Mouse (Mus musculus): ENCODE results near the gene Calm2. TPM values are rescaled to one million over a fixed set of nuclear protein-coding genes. Genes with fewer than 3 reads are reported as not detected.

Gene Calm2
- total and polyA plus RNA-seq, 3 experiments, result 203 to 604 (median 546) TPM

- no peak overlapping the region for H3K9ac ChIP-seq (ENCODE audit: insufficient read depth, low read depth)
- no peak for TF ChIP-seq MEF2A (IDR thresholded peaks at IDR 0.05; ENCODE audit: borderline replicate concordance, low read depth, low read length)
- TF ChIP-seq ZC3H11A (IDR thresholded peaks at IDR 0.05; ENCODE audit: low read depth, low read length), result no peak
- TF ChIP-seq NELFE (IDR thresholded peaks at IDR 0.05; ENCODE audit: low read depth, low read length), result no peak
- no peak for TF ChIP-seq USF1 (IDR thresholded peaks at IDR 0.05; ENCODE audit: low read depth, low read length)
- no peak for TF ChIP-seq MAFK (IDR thresholded peaks at IDR 0.05; ENCODE audit: insufficient replicate concordance, low read length)
- TF ChIP-seq UBTF (IDR thresholded peaks at IDR 0.05; ENCODE audit: low read depth, low read length), result no peak
- no peak for TF ChIP-seq IRF4 (IDR thresholded peaks at IDR 0.05; ENCODE audit: low read depth, low read length)
- no peak for TF ChIP-seq JUN (IDR thresholded peaks at IDR 0.05; ENCODE audit: insufficient read depth, low read depth, low read length)
- TF ChIP-seq POLR2A (IDR thresholded peaks at IDR 0.05; ENCODE audit: low read depth, low read length), result no peak
- TF ChIP-seq KAT2A (IDR thresholded peaks at IDR 0.05; ENCODE audit: insufficient replicate concordance, low read length), result no peak
- TF ChIP-seq ZMIZ1 (IDR thresholded peaks at IDR 0.05; ENCODE audit: low read depth, low read length), result no peak
- TF ChIP-seq JUND (conservative IDR thresholded peaks at IDR 0.05; ENCODE audit: low read depth, low read length), result no peak
- TF ChIP-seq MAZ (IDR thresholded peaks at IDR 0.05; ENCODE audit: low read depth, low read length), result no peak
Measured at GRCm38 (mm10) chr17:87474501-87474795, 27.7 kb upstream of the Calm2 start.

GRCm38 (mm10) chr17:87473736-87474500, 27.2 kb upstream of the Calm2 start:
- H3K36me3 ChIP-seq (replicated peaks in 1 of 2; ENCODE audit: control insufficient read depth in 1 of 2, insufficient read depth in 1 of 2, low read length in 1 of 2), result no peaks in the 10 kb centered on the region
- no peak overlapping the region for H3K4me3 ChIP-seq (replicated peaks in 1 of 3; ENCODE audit: low read depth in 2 of 3, low read length in 2 of 3, poor library complexity in 1 of 3)
- H3K4me2 ChIP-seq (ENCODE audit: insufficient read depth, low read depth, poor library complexity, severe bottlenecking), result no peak overlapping the region
- H3K9ac ChIP-seq (ENCODE audit: insufficient read depth, low read depth), result no peak overlapping the region
- no peaks in the 10 kb centered on the region for H3K79me2 ChIP-seq (replicated peaks; ENCODE audit: control insufficient read depth, extremely low read depth, insufficient read depth, poor library complexity, severe bottlenecking)
- dilution Hi-C loops (cut with MboI; ENCODE audit: extremely low pct_ligation_motif_present, extremely low pct_unique_long_range_greater_than_20kb, low sequenced_read_pairs) (no loop called here), in situ Hi-C loops (cut with MboI; ENCODE audit: low pct_ligation_motif_present, low pct_unique_long_range_greater_than_20kb, low sequenced_read_pairs) (no loop called here)
- no peak overlapping the region for H3K27ac ChIP-seq (ENCODE audit: insufficient read depth, low read depth)
- no peak for DNase-seq (ENCODE audit: extremely low read depth)
- no peaks in the 10 kb centered on the region for H3K9me3 ChIP-seq (replicated peaks; ENCODE audit: low read length)
- H3K27me3 ChIP-seq (replicated peaks), result no peaks in the 10 kb centered on the region
- TF ChIP-seq ZMIZ1 (IDR thresholded peaks at IDR 0.05; ENCODE audit: low read depth, low read length) (no peak), POLR2A (IDR thresholded peaks at IDR 0.05; ENCODE audit: low read depth, low read length) (no peak), MAZ (IDR thresholded peaks at IDR 0.05; ENCODE audit: low read depth, low read length) (no peak)
- peaks cover 2 to 6% of the 10 kb centered on the region in 2 experiments; a peak in 2 of 4 replicates for H3K4me1 ChIP-seq (ENCODE audit: control insufficient read depth in 1 of 2, insufficient read depth in 2 of 2)

More at GRCm38 (mm10) chr17:87474501-87474795, 27.7 kb upstream of the Calm2 start:
- H3K4me2 ChIP-seq (ENCODE audit: insufficient read depth, low read depth, poor library complexity, severe bottlenecking), result no peak overlapping the region
- H3K36me3 ChIP-seq (replicated peaks in 1 of 2; ENCODE audit: control insufficient read depth in 1 of 2, insufficient read depth in 1 of 2, low read length in 1 of 2), result no peaks in the 10 kb centered on the region
- H3K9me3 ChIP-seq (replicated peaks; ENCODE audit: low read length), result no peaks in the 10 kb centered on the region
- dilution Hi-C loops (cut with MboI; ENCODE audit: extremely low pct_ligation_motif_present, extremely low pct_unique_long_range_greater_than_20kb, low sequenced_read_pairs) (no loop called here), in situ Hi-C loops (cut with MboI; ENCODE audit: low pct_ligation_motif_present, low pct_unique_long_range_greater_than_20kb, low sequenced_read_pairs) (no loop called here)
- DNase-seq (ENCODE audit: extremely low read depth), result no peak
- no peaks in the 10 kb centered on the region for H3K27me3 ChIP-seq (replicated peaks)
- H3K27ac ChIP-seq (ENCODE audit: insufficient read depth, low read depth), result no peak overlapping the region
- no peaks in the 10 kb centered on the region for H3K79me2 ChIP-seq (replicated peaks; ENCODE audit: control insufficient read depth, extremely low read depth, insufficient read depth, poor library complexity, severe bottlenecking)
- H3K4me1 ChIP-seq (ENCODE audit: control insufficient read depth in 1 of 2, insufficient read depth in 2 of 2), result peaks cover 2 to 6% of the 10 kb centered on the region in 2 experiments; a peak in 2 of 4 replicates
- no peak overlapping the region for H3K4me3 ChIP-seq (replicated peaks in 1 of 3; ENCODE audit: low read depth in 2 of 3, low read length in 2 of 3, poor library complexity in 1 of 3)
